Mouse (Mus musculus): ENCODE data around the gene Hoxa3. TPM values are rescaled to one million over a fixed set of nuclear protein-coding genes. Genes with fewer than 3 reads are reported as not detected.

Gene Hoxa3
- polyA plus RNA-seq, 1 experiment = 3.5 TPM

- 24% methylated on average over 16 of the region's 16 CpGs for WGBS
- TF ChIP-seq CTCF (IDR thresholded peaks at IDR 0.05; ENCODE audit: borderline replicate concordance, control insufficient read depth, extremely low read depth, insufficient read depth, low read length, poor library complexity) (no peak), POLR2A (IDR thresholded peaks at IDR 0.05; ENCODE audit: control insufficient read depth, extremely low read depth, insufficient read depth, low read length, poor library complexity) (no peak)
- peaks cover 10% of the 10 kb centered on the region for H3K27me3 ChIP-seq (ENCODE audit: control insufficient read depth, insufficient read depth, low read length)
Measured at GRCm38 (mm10) chr6:52150401-52150966, 62.7 kb downstream of the Hoxa3 start.

GRCm38 (mm10) chr6:52139115-52139514 lies 74.0 kb downstream of the Hoxa3 start:
- no peak overlapping the region for H3K27ac ChIP-seq (ENCODE audit: control insufficient read depth, insufficient read depth, low read length)
- no peak for TF ChIP-seq POLR2A (IDR thresholded peaks at IDR 0.05; ENCODE audit: control insufficient read depth, extremely low read depth, insufficient read depth, low read length, poor library complexity)
- no peak for TF ChIP-seq CTCF (IDR thresholded peaks at IDR 0.05; ENCODE audit: borderline replicate concordance, control insufficient read depth, extremely low read depth, insufficient read depth, low read length, poor library complexity)

More at GRCm38 (mm10) chr6:52150401-52150966, 62.7 kb downstream of the Hoxa3 start:
- no peaks in the 10 kb centered on the region for H3K36me3 ChIP-seq (ENCODE audit: control insufficient read depth, insufficient read depth, low read length)
- no peaks in the 10 kb centered on the region for H3K4me1 ChIP-seq (replicated peaks; ENCODE audit: control insufficient read depth, insufficient read depth, low read length)
- H3K4me3 ChIP-seq (ENCODE audit: control insufficient read depth, insufficient read depth, low read length) = no peak overlapping the region
- no peak overlapping the region for H3K27ac ChIP-seq (ENCODE audit: control insufficient read depth, insufficient read depth, low read length)
- no peak for DNase-seq

GRCm38 (mm10) chr6:52138576-52138975 lies 74.6 kb downstream of the Hoxa3 start:
- Histone ChIP-seq H3K36me3 (ENCODE audit: control insufficient read depth, insufficient read depth, low read length) (no peaks in the 10 kb centered on the region), H3K4me3 (ENCODE audit: control insufficient read depth, insufficient read depth, low read length) (no peak overlapping the region), H3K27me3 (ENCODE audit: control insufficient read depth, insufficient read depth, low read length) (no peaks in the 10 kb centered on the region), H3K27ac (ENCODE audit: control insufficient read depth, insufficient read depth, low read length) (no peak overlapping the region), H3K4me1 (replicated peaks; ENCODE audit: control insufficient read depth, insufficient read depth, low read length) (no peaks in the 10 kb centered on the region)
- no peak for TF ChIP-seq POLR2A (IDR thresholded peaks at IDR 0.05; ENCODE audit: control insufficient read depth, extremely low read depth, insufficient read depth, low read length, poor library complexity)
- no peak for TF ChIP-seq CTCF (IDR thresholded peaks at IDR 0.05; ENCODE audit: borderline replicate concordance, control insufficient read depth, extremely low read depth, insufficient read depth, low read length, poor library complexity)
- WGBS = 87% methylated on average over 10 of the region's 10 CpGs
- no peak for DNase-seq

More at GRCm38 (mm10) chr6:52139115-52139514, 74.0 kb downstream of the Hoxa3 start:
- H3K4me1 ChIP-seq (replicated peaks; ENCODE audit: control insufficient read depth, insufficient read depth, low read length) = no peaks in the 10 kb centered on the region
- H3K4me3 ChIP-seq (ENCODE audit: control insufficient read depth, insufficient read depth, low read length) = no peak overlapping the region
- DNase-seq = no peak
- H3K36me3 ChIP-seq (ENCODE audit: control insufficient read depth, insufficient read depth, low read length) = no peaks in the 10 kb centered on the region
- H3K27me3 ChIP-seq (ENCODE audit: control insufficient read depth, insufficient read depth, low read length) = no peaks in the 10 kb centered on the region
- 95% methylated on average over 5 of the region's 5 CpGs for WGBS

GRCm38 (mm10) chr6:52137841-52138535 lies 75.1 kb downstream of the Hoxa3 start:
- WGBS = 91% methylated on average over 9 of the region's 9 CpGs
- Histone ChIP-seq H3K27me3 (ENCODE audit: control insufficient read depth, insufficient read depth, low read length) (no peaks in the 10 kb centered on the region), H3K36me3 (ENCODE audit: control insufficient read depth, insufficient read depth, low read length) (no peaks in the 10 kb centered on the region), H3K27ac (ENCODE audit: control insufficient read depth, insufficient read depth, low read length) (no peak overlapping the region), H3K4me1 (replicated peaks; ENCODE audit: control insufficient read depth, insufficient read depth, low read length) (no peaks in the 10 kb centered on the region), H3K4me3 (ENCODE audit: control insufficient read depth, insufficient read depth, low read length) (no peak overlapping the region)
- no peak for TF ChIP-seq CTCF (IDR thresholded peaks at IDR 0.05; ENCODE audit: borderline replicate concordance, control insufficient read depth, extremely low read depth, insufficient read depth, low read length, poor library complexity)
- TF ChIP-seq POLR2A (IDR thresholded peaks at IDR 0.05; ENCODE audit: control insufficient read depth, extremely low read depth, insufficient read depth, low read length, poor library complexity) = no peak
- DNase-seq = no peak

GRCm38 (mm10) chr6:52123673-52124072 lies 89.5 kb downstream of the Hoxa3 start:
- no peaks in the 10 kb centered on the region; the same call in 1 of the 2 replicates for H3K4me1 ChIP-seq (replicated peaks; ENCODE audit: control insufficient read depth, insufficient read depth, low read length)
- no peak overlapping the region for H3K27ac ChIP-seq (ENCODE audit: control insufficient read depth, insufficient read depth, low read length)
- TF ChIP-seq CTCF (IDR thresholded peaks at IDR 0.05; ENCODE audit: borderline replicate concordance, control insufficient read depth, extremely low read depth, insufficient read depth, low read length, poor library complexity) (no peak), POLR2A (IDR thresholded peaks at IDR 0.05; ENCODE audit: control insufficient read depth, extremely low read depth, insufficient read depth, low read length, poor library complexity) (no peak)
- H3K36me3 ChIP-seq (ENCODE audit: control insufficient read depth, insufficient read depth, low read length) = no peaks in the 10 kb centered on the region
- WGBS = 90% methylated on average over 4 of the region's 4 CpGs
- H3K27me3 ChIP-seq (ENCODE audit: control insufficient read depth, insufficient read depth, low read length) = no peaks in the 10 kb centered on the region
- no peak for DNase-seq
- no peak overlapping the region for H3K4me3 ChIP-seq (ENCODE audit: control insufficient read depth, insufficient read depth, low read length)

- no peak for DNase-seq
- no peaks in the 10 kb centered on the region for H3K27me3 ChIP-seq (ENCODE audit: control insufficient read depth, insufficient read depth, low read length)
- 75% methylated on average over 3 of the region's 3 CpGs for WGBS
- H3K36me3 ChIP-seq (ENCODE audit: control insufficient read depth, insufficient read depth, low read length) = no peaks in the 10 kb centered on the region
- H3K4me3 ChIP-seq (ENCODE audit: control insufficient read depth, insufficient read depth, low read length) = no peak overlapping the region
- TF ChIP-seq CTCF (IDR thresholded peaks at IDR 0.05; ENCODE audit: borderline replicate concordance, control insufficient read depth, extremely low read depth, insufficient read depth, low read length, poor library complexity) (no peak), POLR2A (IDR thresholded peaks at IDR 0.05; ENCODE audit: control insufficient read depth, extremely low read depth, insufficient read depth, low read length, poor library complexity) (no peak)
- H3K27ac ChIP-seq (ENCODE audit: control insufficient read depth, insufficient read depth, low read length) = no peak overlapping the region
- peaks cover 17% of the 10 kb centered on the region for H3K4me1 ChIP-seq (replicated peaks; ENCODE audit: control insufficient read depth, insufficient read depth, low read length)
Measured at GRCm38 (mm10) chr6:52121173-52121572, 92.0 kb downstream of the Hoxa3 start.

Other genes with a start within 250 kb of the Hoxa3 start
- gene Skap2, start 200.8 kb downstream of the Hoxa3 start, polyA plus RNA-seq (2012; rRNA removed) = 5.8 and 8.9 TPM in 2 replicates
- 0.43 and 0.63 TPM in 2 replicates for gene Hoxa1, start 55.0 kb downstream of the Hoxa3 start, polyA plus RNA-seq (2012; rRNA removed)
- 0.85 and 1.4 TPM in 2 replicates for gene Hoxa2, start 48.5 kb downstream of the Hoxa3 start, polyA plus RNA-seq (2012; rRNA removed)
- gene 5730596B20Rik, start 35.8 kb downstream of the Hoxa3 start, polyA plus RNA-seq (2012; rRNA removed) = 0.04 TPM in 1 of 2 replicates, not detected in the other
- gene Hoxa4, start 21.6 kb downstream of the Hoxa3 start, polyA plus RNA-seq (2012; rRNA removed) = 1.2 and 1.5 TPM in 2 replicates
- 1.1 and 1.5 TPM in 2 replicates for gene Hoxa5, start 8.7 kb downstream of the Hoxa3 start, polyA plus RNA-seq (2012; rRNA removed)
- gene Hoxa6, start 4.6 kb downstream of the Hoxa3 start, polyA plus RNA-seq (2012; rRNA removed) = 0.39 and 0.46 TPM in 2 replicates
- 0.24 and 0.26 TPM in 2 replicates for gene Gm28308, start within 50 bp of the Hoxa3 start, polyA plus RNA-seq (2012; rRNA removed)
- 2.5 and 3.4 TPM in 2 replicates for gene Hoxa7, start 8.5 kb upstream of the Hoxa3 start, polyA plus RNA-seq (2012; rRNA removed)
- 0.26 and 0.56 TPM in 2 replicates for gene Hoxa9, start 17.8 kb upstream of the Hoxa3 start, polyA plus RNA-seq (2012; rRNA removed)
- not detected in 2 replicates for gene Hoxa10, start 27.5 kb upstream of the Hoxa3 start, polyA plus RNA-seq (2012; rRNA removed)
- gene Hoxa11, start 32.5 kb upstream of the Hoxa3 start, polyA plus RNA-seq (2012; rRNA removed) = not detected in 2 replicates
- gene Hoxa13, start 47.5 kb upstream of the Hoxa3 start, polyA plus RNA-seq (2012; rRNA removed) = not detected in 2 replicates
- gene Evx1, start 100.2 kb upstream of the Hoxa3 start, polyA plus RNA-seq (2012; rRNA removed) = not detected in 2 replicates